Mouse (Mus musculus): ENCODE measurements at regions not wholly inside any gene's neighbourhood (a gene's known extent, or its start where the extent isn't known, plus 50 kb on each side); places are given as distances from the start of the nearest gene placed in this dataset.

DNA sequence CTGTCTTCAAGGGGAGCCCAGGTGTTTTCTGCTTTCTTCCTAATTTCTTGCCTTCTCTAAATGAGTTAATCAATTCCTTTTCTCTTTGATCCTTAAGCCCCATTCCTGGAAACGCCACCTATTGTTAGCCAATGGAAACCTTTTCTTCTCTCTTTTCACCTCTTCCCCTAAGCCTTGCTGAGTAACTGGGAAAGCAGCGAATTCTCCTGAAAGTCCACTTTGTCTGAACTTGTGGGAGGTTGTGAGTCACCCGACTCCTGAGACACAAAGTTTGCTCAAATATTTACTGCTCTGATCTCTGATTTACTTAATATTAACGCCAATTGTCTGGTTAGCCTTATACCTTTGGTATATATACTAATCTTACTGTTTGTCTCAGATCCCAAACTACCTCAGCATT is 334.0 kb downstream of the Klf5 start:
- TF ChIP-seq GATA1 (IDR thresholded peaks at IDR 0.05; ENCODE audit: borderline replicate concordance, low read length), result no peak
- TF ChIP-seq FLI1 (IDR thresholded peaks at IDR 0.05; ENCODE audit: low read length), result no peak

Data from megakaryocyte, embryonic 14.5 days (primary cell).